Mouse (Mus musculus) kidney, postnatal 25 days (tissue): ENCODE results near the gene Plau.

Experiments used
- DNase-seq, 2 experiments: peaks; one replicate each; pipeline ENCODE4 v3.0.0; 2021; ENCODE audit warnings: mixed read lengths in 2 of 2

Gene Plau

GRCm38 (mm10) chr14:20836171-20836904 is at the start of gene Plau:
Gene Plau, plus strand, starts transcription at chr14:20836660.
- DNase-seq, result peak; percentile 87 to 93

- no peak for DNase-seq
Observed at GRCm38 (mm10) chr14:20788151-20788550, 48.3 kb upstream of the Plau start.

- DNase-seq, result no peak
Observed at GRCm38 (mm10) chr14:20789593-20789992, 46.9 kb upstream of the Plau start.

GRCm38 (mm10) chr14:20790445-20790844 is 46.0 kb upstream of the Plau start:
- DNase-seq, result no peak

GRCm38 (mm10) chr14:20790996-20791395 is 45.5 kb upstream of the Plau start:
- no peak for DNase-seq

- DNase-seq, result no peak
Observed at GRCm38 (mm10) chr14:20791511-20792242, 44.8 kb upstream of the Plau start.

GRCm38 (mm10) chr14:20792243-20792921 is 44.1 kb upstream of the Plau start:
- no peak for DNase-seq

GRCm38 (mm10) chr14:20792922-20793757 is 43.3 kb upstream of the Plau start:
- DNase-seq, result peak; percentile 53 to 69

- peak; percentile 82 to 94 for DNase-seq
Observed at GRCm38 (mm10) chr14:20793758-20794531, 42.5 kb upstream of the Plau start, which contains the start of gene Camk2g. Gene Camk2g, minus strand, starts transcription at chr14:20794088.

- no peak for DNase-seq
Observed at GRCm38 (mm10) chr14:20794589-20794988, 41.9 kb upstream of the Plau start.

- no peak for DNase-seq
Observed at GRCm38 (mm10) chr14:20795423-20796152, 40.9 kb upstream of the Plau start.

- DNase-seq, result no peak
Observed at GRCm38 (mm10) chr14:20796170-20796569, 40.3 kb upstream of the Plau start.

GRCm38 (mm10) chr14:20796643-20797042 is 39.8 kb upstream of the Plau start:
- no peak for DNase-seq

GRCm38 (mm10) chr14:20798300-20798699 is 38.2 kb upstream of the Plau start:
- no peak for DNase-seq

GRCm38 (mm10) chr14:20798761-20799160 is 37.7 kb upstream of the Plau start:
- DNase-seq, result peak; percentile 91 to 97

GRCm38 (mm10) chr14:20802926-20803605 is 33.4 kb upstream of the Plau start:
- DNase-seq, result no peak

- peak; percentile 82 to 90 for DNase-seq
Observed at GRCm38 (mm10) chr14:20803606-20803938, 32.9 kb upstream of the Plau start.

- peak in 1 of 2 experiments; percentile 29 for DNase-seq
Observed at GRCm38 (mm10) chr14:20804481-20804880, 32.0 kb upstream of the Plau start.

GRCm38 (mm10) chr14:20804964-20805672 is 31.3 kb upstream of the Plau start:
- peak; percentile 88 to 90 for DNase-seq
